Mouse (Mus musculus) bone marrow macrophage, adult 2 months (primary cell): ENCODE measurements around the gene Fcrla.

Experiments used
- CTCF ChIP-seq: IDR thresholded peaks from 2 replicates; pipeline ENCODE4 v1.5.1; 2012; ENCODE audit warnings: low read depth, mild to moderate bottlenecking, low read length, moderate library complexity
- POLR2A ChIP-seq: IDR thresholded peaks from 2 replicates; pipeline ENCODE4 v1.6.1; 2012; ENCODE audit warnings: mild to moderate bottlenecking, low read depth, low read length, borderline replicate concordance

DNA sequence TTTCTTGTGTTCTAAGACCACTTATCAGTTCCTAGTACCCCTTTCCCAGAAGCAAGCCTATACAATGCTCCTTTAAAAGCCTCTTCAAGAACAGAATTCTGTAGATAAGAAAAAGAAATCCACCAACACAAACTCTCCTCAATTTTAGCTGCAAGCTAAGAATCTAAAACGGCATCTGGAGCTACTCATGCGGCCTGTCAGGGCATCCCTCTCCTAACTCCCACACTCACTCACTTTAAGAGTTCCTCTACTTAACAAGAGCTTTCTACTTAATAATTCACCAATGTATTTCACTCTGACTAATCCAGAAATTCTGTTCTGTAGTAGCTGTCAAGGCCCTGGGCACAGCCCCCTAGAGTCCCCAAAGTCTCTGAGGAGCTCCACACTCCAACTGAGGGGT, 35.7 kb downstream of the Fcrla start:
- TF ChIP-seq CTCF (no peak), POLR2A (no peak)
